Mouse (Mus musculus): ENCODE results near the gene Ooep.
"Not testable (repeated sequence)": the region's sequence is repeated elsewhere in the genome, so short reads cannot be mapped to it uniquely, and the experiment has no call there.

The Ooep gene

DNA sequence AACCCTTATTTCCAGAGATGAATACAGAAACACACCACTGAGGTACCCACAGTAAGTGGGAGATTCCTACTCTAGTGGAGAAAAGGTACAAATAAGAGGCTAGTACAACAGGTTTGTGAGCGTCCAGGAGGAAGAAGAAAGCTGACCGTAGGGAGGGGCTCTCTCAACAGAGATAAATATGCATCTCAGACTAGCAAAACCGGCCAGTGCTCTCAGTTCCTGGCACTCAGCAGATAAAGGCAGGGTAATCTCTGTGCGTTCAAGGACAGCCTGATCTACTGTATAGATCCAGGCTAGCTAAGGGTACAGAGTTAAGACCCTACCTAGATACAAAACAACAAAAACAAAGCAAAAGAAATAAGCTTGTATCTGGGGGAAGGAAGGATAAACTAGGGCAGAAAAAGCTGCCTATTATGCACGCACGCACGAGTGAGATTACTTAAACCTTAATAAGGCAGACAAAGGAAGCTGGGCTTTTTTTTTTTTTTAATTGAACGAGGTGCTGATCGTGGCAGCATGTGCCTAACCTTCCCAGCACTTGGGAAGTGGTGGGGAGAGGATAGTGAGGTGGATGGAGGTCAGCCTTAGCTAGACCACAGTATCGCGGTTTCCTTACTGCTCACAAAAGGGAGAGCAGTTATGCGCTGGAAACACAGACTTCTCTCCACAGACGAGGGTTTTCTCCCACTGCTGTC is 12.5 kb downstream of the Ooep start:
- DNase-seq = no peak

DNA sequence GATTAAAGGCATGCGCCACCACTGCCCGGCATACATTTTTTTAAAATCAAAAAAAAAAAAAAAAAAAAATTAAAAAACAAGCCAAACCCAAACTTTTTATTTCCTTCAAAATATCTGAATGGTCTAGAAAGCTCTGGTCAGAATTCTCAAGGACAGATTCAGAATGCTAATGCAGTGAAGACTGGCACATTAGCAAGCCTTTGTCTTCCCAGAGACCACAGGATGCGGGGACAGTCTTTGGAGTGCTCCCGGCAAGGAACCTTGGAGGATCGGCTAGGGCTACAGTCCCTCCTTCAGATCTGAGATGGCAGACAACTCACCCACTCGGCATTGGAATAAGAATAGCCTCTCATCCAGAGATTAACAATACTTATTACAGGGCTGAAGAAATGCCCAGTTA is 13.8 kb downstream of the Ooep start:
- DNase-seq = no peak

DNA sequence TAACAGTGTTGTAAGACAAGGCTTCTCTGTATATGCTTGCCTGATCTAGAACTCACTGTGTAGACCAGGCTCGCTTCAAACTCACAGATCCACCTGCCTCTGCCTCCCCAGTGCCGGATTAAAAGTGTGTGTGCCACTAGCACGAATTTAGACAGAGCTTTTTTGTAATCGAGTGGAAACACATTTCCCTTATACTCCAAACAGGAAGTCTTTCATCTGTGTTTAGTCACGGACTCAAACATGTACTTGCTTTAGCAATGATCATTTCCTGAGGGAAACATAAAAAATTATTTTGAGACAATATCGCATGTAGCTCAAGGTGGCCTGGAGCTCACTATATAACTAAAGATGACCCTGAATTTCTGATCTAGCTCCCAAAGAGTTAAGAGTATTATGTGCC is 15.2 kb downstream of the Ooep start:
- DNase-seq = no peak

- DNase-seq = no peak
Measured at GRCm38 (mm10) chr9:78360484-78360872, 18.0 kb downstream of the Ooep start.

GRCm38 (mm10) chr9:78359750-78360483 is 18.6 kb downstream of the Ooep start:
- no peak for DNase-seq

DNA sequence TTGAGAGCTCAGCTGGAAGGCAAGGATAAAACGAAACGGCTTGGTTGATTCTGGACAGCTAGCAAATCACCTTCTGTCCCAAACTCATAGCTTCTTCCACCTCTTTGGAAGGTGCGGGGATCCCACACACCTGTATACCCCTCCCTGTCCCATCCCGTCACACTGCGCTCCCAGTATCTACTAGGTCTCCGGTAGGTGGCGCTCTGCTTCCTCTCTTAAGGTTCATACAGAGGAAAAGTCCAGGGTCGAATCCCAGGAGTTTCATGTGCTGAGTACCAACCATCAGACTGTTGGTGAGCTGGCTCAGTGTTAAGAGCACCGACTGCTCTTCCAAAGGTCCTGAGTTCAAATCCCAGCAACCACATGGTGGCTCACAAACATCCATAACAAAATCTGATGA is 20.5 kb downstream of the Ooep start:
- peak; percentile 51 for DNase-seq

GRCm38 (mm10) chr9:78355611-78356010 is 22.9 kb downstream of the Ooep start, which contains the start of gene Gsta2:
Gsta2 (minus strand) TSS chr9:78355788.
- DNase-seq = no peak

- DNase-seq = peak; percentile 53
Measured at GRCm38 (mm10) chr9:78354665-78355578, 23.6 kb downstream of the Ooep start.

DNA sequence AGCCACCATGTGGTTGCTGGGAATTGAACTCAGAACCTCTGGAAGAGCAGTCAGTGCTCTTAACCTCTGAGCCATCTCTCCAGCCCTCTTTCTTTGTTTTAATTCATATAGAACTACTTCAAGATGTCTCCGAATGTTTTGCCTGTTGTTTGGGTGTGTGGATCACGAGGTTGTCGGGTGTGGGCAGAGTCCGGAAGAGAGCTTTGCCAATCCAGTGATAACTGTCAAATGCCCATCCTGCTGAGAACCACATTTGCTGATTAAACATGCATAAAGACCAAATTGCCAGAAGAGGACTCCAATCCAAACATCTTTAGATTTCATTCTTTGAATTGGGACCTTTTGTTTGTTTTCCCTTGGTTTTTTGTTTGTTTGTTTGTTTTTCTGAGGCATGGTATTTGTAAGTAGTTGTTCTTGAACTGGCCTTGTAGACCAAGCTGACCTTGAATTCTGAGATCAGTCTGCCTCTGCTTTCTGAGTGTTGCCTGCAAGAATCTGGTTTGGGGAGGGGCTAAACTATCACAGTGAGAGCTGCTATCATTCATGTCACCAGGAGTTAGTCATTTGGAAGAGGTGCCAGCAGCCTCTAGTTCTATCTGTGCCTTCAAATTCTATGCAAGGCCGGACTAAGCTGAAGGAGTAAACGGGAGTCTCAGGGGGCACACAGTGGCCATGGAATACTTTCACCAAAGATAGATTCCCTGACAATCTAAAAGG is 26.9 kb downstream of the Ooep start:
- DNase-seq = no peak

- DNase-seq = not testable (repeated sequence)
Measured at GRCm38 (mm10) chr9:78350007-78350406, 28.5 kb downstream of the Ooep start.

GRCm38 (mm10) chr9:78349141-78349540 is 29.4 kb downstream of the Ooep start:
- DNase-seq = peak; percentile 47

- peak; percentile 94 for DNase-seq
Measured at GRCm38 (mm10) chr9:78348206-78349004, 30.1 kb downstream of the Ooep start.

- peak; percentile 49 for DNase-seq
Measured at GRCm38 (mm10) chr9:78347004-78347403, 31.5 kb downstream of the Ooep start.

GRCm38 (mm10) chr9:78345235-78345634 is 33.3 kb downstream of the Ooep start:
- not testable (repeated sequence) for DNase-seq

DNA sequence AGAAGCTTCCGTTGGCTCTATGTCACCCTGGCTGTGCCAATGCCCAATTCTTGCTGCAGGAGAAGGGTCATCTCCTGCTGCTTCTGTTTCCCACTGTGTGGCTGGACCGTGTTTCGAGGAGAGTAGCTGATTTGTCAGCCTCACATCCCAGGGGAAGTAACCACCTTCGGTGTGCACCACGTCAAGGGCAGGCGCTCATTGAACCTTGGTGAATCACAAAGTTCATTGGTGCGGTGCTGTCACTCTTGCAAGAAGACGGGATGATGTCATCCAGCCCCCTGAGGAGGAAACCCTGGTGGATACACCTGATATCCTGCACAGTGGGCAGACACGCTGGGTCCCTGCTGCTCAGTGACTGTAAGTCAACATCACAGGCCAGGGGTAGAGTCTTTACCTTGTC is 35.5 kb downstream of the Ooep start:
- DNase-seq = peak; percentile 55

- DNase-seq = peak; percentile 19
Measured at GRCm38 (mm10) chr9:78342494-78342893, 36.0 kb downstream of the Ooep start.

DNA sequence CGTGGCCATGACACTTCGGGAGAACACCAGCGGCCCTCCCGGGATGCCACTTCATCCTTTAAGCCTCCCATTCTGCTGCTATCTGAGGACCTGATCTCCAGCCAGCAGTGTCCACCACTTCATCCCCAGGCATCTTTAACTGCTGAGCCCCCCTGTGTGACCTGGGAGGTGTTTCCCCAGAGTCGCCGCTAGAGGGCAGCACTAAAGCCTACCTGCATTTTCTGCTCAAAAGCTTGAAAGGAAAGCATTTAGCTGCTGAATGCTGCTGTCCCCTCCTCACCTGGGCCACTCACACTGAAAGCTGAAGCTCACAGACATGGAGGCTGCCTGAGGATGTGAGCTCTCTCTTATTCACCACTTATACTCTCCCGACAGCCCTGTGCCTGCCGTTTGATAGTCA is 38.2 kb downstream of the Ooep start:
- DNase-seq = peak; percentile 24

- not testable (repeated sequence) for DNase-seq
Measured at GRCm38 (mm10) chr9:78337050-78337449, 41.5 kb downstream of the Ooep start.

- not testable (repeated sequence) for DNase-seq
Measured at GRCm38 (mm10) chr9:78327289-78327688, 51.2 kb downstream of the Ooep start, which contains the start of gene Omt2b. Omt2b (plus strand) TSS chr9:78327589.

Measured in kidney, adult 11 months (tissue).